Mouse (Mus musculus) hindbrain, embryonic 11.5 days (tissue): ENCODE results near the gene Art1. TPM values are rescaled to one million over a fixed set of nuclear protein-coding genes. Genes with fewer than 3 reads are reported as not detected.

Experiments
- ATAC-seq: fragments of 200-750 bp; cut with Nextera tagmentation; 2 replicates; pipeline ENCODE4 v1.8.0; 2017; ENCODE audit warnings: mild to moderate bottlenecking, moderate TSS enrichment, moderate library complexity; ENCODE audit not compliant: low FRiP score
- DNase-seq: peaks from one replicate; pipeline ENCODE4 v3.0.0-alpha.2; 2015; ENCODE audit warnings: low spot score
- H3K27ac ChIP-seq: fragments of 300-500 bp; sonication (generic); 2 replicates; pipeline ENCODE4 v1.5.1; 2014; ENCODE audit warnings: mild to moderate bottlenecking, low read depth, low read length
- H3K27me3 ChIP-seq: fragments of 300-500 bp; sonication (generic); 2 replicates; pipeline ENCODE4 v1.6.1; 2014; ENCODE audit warnings: mild to moderate bottlenecking, low read length, moderate library complexity, mixed read lengths; ENCODE audit not compliant: control insufficient read depth, insufficient read depth
- H3K36me3 ChIP-seq: fragments of 300-500 bp; sonication (generic); 2 replicates; pipeline ENCODE4 v1.6.1; 2014; ENCODE audit warnings: mild to moderate bottlenecking, low read length, moderate library complexity, mixed read lengths; ENCODE audit not compliant: control insufficient read depth, insufficient read depth
- H3K4me1 ChIP-seq: fragments of 300-500 bp; sonication (generic); replicated peaks from 2 replicates; pipeline ENCODE4 v1.6.1; 2014; ENCODE audit warnings: low read length, mixed read lengths; ENCODE audit not compliant: control insufficient read depth, insufficient read depth
- H3K4me2 ChIP-seq: fragments of 300-500 bp; sonication (generic); replicated peaks from 2 replicates; pipeline ENCODE4 v1.6.1; 2014; ENCODE audit warnings: mild to moderate bottlenecking, low read depth, low read length
- H3K4me3 ChIP-seq: fragments of 300-500 bp; sonication (generic); 2 replicates; pipeline ENCODE4 v1.5.1; 2014; ENCODE audit warnings: low read depth, low read length
- H3K9ac ChIP-seq: fragments of 300-500 bp; sonication (generic); 2 replicates; pipeline ENCODE4 v1.6.1; 2014; ENCODE audit warnings: low read depth, low read length
- H3K9me3 ChIP-seq: fragments of 300-500 bp; sonication (generic); 2 replicates; pipeline ENCODE4 v1.6.1; 2016; ENCODE audit warnings: low read length; ENCODE audit not compliant: control insufficient read depth
- WGBS: fragments of 180-500 bp; shearing (Covaris S2); extraction: QIAGEN DNeasy Blood & Tissue Kit; methylation state at CpG from one replicate; pipeline ENCODE4 v1.1.7; 2014; 5-methylcytosine and 5-hydroxymethylcytosine counted together
- polyA plus RNA-seq: library from polyadenylated mRNA; unstranded; fragments of >200 nt; fragmentation: Nextera tagmentation; extraction: Ambion mirVana; gene quantifications from 2 replicates; pipeline ENCODE4 v1.2.1, GENCODE M21; 2014

The Art1 gene
- polyA plus RNA-seq, 1 experiment from 2014 or later = 0.96 TPM

- H3K4me2 ChIP-seq = no peak overlapping the region
- 83% methylated on average over 7 of the region's 7 CpGs for WGBS
- H3K9me3 ChIP-seq = no peaks in the 10 kb centered on the region
- H3K27me3 ChIP-seq = no peaks in the 10 kb centered on the region
- H3K27ac ChIP-seq = no peak overlapping the region
- peak; percentile 32 for DNase-seq
- H3K4me3 ChIP-seq = no peak overlapping the region
- no peak overlapping the region for H3K9ac ChIP-seq
- H3K36me3 ChIP-seq = peaks cover 10% of the 10 kb centered on the region; the same call in 1 of the 2 replicates
- no peaks in the 10 kb centered on the region for H3K4me1 ChIP-seq
- no peak for ATAC-seq
These were observed 23.0 kb upstream of the Art1 start for GRCm38 (mm10) chr7:102078517-102078916.

GRCm38 (mm10) chr7:102080311-102080710 is 21.2 kb upstream of the Art1 start:
- Histone ChIP-seq H3K9me3 (no peaks in the 10 kb centered on the region), H3K4me3 (no peak overlapping the region), H3K9ac (no peak overlapping the region), H3K27me3 (no peaks in the 10 kb centered on the region), H3K4me2 (no peak overlapping the region), H3K36me3 (peaks cover 6% of the 10 kb centered on the region; the same call in 1 of the 2 replicates), H3K4me1 (no peaks in the 10 kb centered on the region), H3K27ac (no peak overlapping the region)
- DNase-seq (no peak), ATAC-seq (no peak)
- WGBS = 92% methylated on average over 8 of the region's 8 CpGs

GRCm38 (mm10) chr7:102081784-102082183 is 19.8 kb upstream of the Art1 start:
- WGBS = over 99% methylated on average over 5 of the region's 5 CpGs
- Histone ChIP-seq H3K4me3 (no peak overlapping the region), H3K4me2 (no peak overlapping the region), H3K27ac (no peak overlapping the region), H3K36me3 (peaks cover 6% of the 10 kb centered on the region; the same call in 1 of the 2 replicates), H3K27me3 (no peaks in the 10 kb centered on the region), H3K9ac (no peak overlapping the region), H3K4me1 (no peaks in the 10 kb centered on the region), H3K9me3 (no peaks in the 10 kb centered on the region)
- DNase-seq (no peak), ATAC-seq (no peak)

GRCm38 (mm10) chr7:102082816-102083215 is 18.7 kb upstream of the Art1 start, which contains the start of gene Trpc2:
TSS of gene Trpc2 (plus strand) at chr7:102083116.
- H3K27ac ChIP-seq = no peak within 1 kb of the TSS
- ATAC-seq = no peak
- H3K9ac ChIP-seq = no peak within 1 kb of the TSS
- DNase-seq = no peak
- H3K4me3 ChIP-seq = no peak within 1 kb of the TSS
- no peaks in the 10 kb centered on the region for H3K27me3 ChIP-seq
- H3K36me3 ChIP-seq = peaks cover 6% of the 10 kb centered on the region; the same call in 1 of the 2 replicates
- no peaks in the 10 kb centered on the region for H3K9me3 ChIP-seq
- 85% methylated on average over 5 of the region's 5 CpGs for WGBS
- H3K4me1 ChIP-seq = no peaks in the 10 kb centered on the region
- H3K4me2 ChIP-seq = no peak within 1 kb of the TSS

- H3K4me3 ChIP-seq = no peak overlapping the region
- no peaks in the 10 kb centered on the region for H3K9me3 ChIP-seq
- DNase-seq = no peak
- H3K36me3 ChIP-seq = peaks cover 6% of the 10 kb centered on the region; the same call in 1 of the 2 replicates
- H3K4me1 ChIP-seq = no peaks in the 10 kb centered on the region
- no peaks in the 10 kb centered on the region for H3K27me3 ChIP-seq
- no peak overlapping the region for H3K4me2 ChIP-seq
- WGBS = 93% methylated on average over 26 of the region's 26 CpGs
- no peak overlapping the region for H3K27ac ChIP-seq
- H3K9ac ChIP-seq = no peak overlapping the region
- ATAC-seq = no peak
These were observed 17.4 kb upstream of the Art1 start for GRCm38 (mm10) chr7:102084041-102084696.

GRCm38 (mm10) chr7:102087336-102087735 is 14.2 kb upstream of the Art1 start:
- Histone ChIP-seq H3K36me3 (no peaks in the 10 kb centered on the region), H3K27ac (no peak overlapping the region), H3K4me3 (no peak overlapping the region), H3K4me2 (no peak overlapping the region), H3K4me1 (no peaks in the 10 kb centered on the region), H3K9ac (no peak overlapping the region), H3K27me3 (no peaks in the 10 kb centered on the region), H3K9me3 (no peaks in the 10 kb centered on the region)
- DNase-seq (no peak), ATAC-seq (no peak)
- WGBS = 93% methylated on average over 4 of the region's 4 CpGs

GRCm38 (mm10) chr7:102099760-102100661 is 1.5 kb upstream of the Art1 start:
- Histone ChIP-seq H3K4me3 (peak overlapping the region; percentile 22), H3K9ac (peak overlapping the region; percentile 40; the same call in 1 of the 2 replicates), H3K9me3 (no peaks in the 10 kb centered on the region), H3K27ac (no peak overlapping the region), H3K27me3 (no peaks in the 10 kb centered on the region), H3K4me1 (peaks cover 8% of the 10 kb centered on the region), H3K4me2 (peak overlapping the region; percentile 58), H3K36me3 (no peaks in the 10 kb centered on the region)
- DNase-seq = peak; percentile 62
- 6% methylated on average over 30 of the region's 30 CpGs for WGBS
- ATAC-seq = peak; percentile 79

- no peak for ATAC-seq
- WGBS = 67% methylated on average over 5 of the region's 5 CpGs
- DNase-seq = no peak
- H3K9me3 ChIP-seq = no peaks in the 10 kb centered on the region
- no peaks in the 10 kb centered on the region for H3K36me3 ChIP-seq
- no peaks in the 10 kb centered on the region for H3K27me3 ChIP-seq
- no peak overlapping the region for H3K27ac ChIP-seq
- H3K4me1 ChIP-seq = peaks cover 8% of the 10 kb centered on the region
- H3K4me2 ChIP-seq = no peak overlapping the region
- no peak overlapping the region for H3K9ac ChIP-seq
- no peak overlapping the region for H3K4me3 ChIP-seq
These were observed 675 bp upstream of the Art1 start for GRCm38 (mm10) chr7:102100868-102101267.
